Mouse (Mus musculus) NIH3T3 (cell line): ENCODE results near the gene Myo10.

Experiments
- DNase-seq: peaks from one replicate; pipeline ENCODE4 v3.0.0-alpha.2; 2012; ENCODE audit warnings: low read depth

Gene Myo10

GRCm38 (mm10) chr15:25762306-25762705, 140.0 kb downstream of the Myo10 start:
- peak; percentile 75 for DNase-seq

- no peak for DNase-seq
Observed at GRCm38 (mm10) chr15:25763106-25763505, 140.8 kb downstream of the Myo10 start.

- no peak for DNase-seq
Observed at GRCm38 (mm10) chr15:25764653-25765352, 142.5 kb downstream of the Myo10 start.

- peak; percentile 75 for DNase-seq
Observed at GRCm38 (mm10) chr15:25767777-25768176, 145.5 kb downstream of the Myo10 start.

GRCm38 (mm10) chr15:25769524-25770255, 147.4 kb downstream of the Myo10 start:
- no peak for DNase-seq

- DNase-seq = no peak
Observed at GRCm38 (mm10) chr15:25771782-25772181, 149.5 kb downstream of the Myo10 start.

GRCm38 (mm10) chr15:25773711-25774513, 151.6 kb downstream of the Myo10 start:
- peak; percentile 59 for DNase-seq

- DNase-seq = peak; percentile 77
Observed at GRCm38 (mm10) chr15:25778937-25779336, 156.6 kb downstream of the Myo10 start.

GRCm38 (mm10) chr15:25779522-25780191, 157.3 kb downstream of the Myo10 start:
- DNase-seq = no peak

GRCm38 (mm10) chr15:25781053-25781452, 158.7 kb downstream of the Myo10 start:
- DNase-seq = no peak

GRCm38 (mm10) chr15:25785456-25786390, 163.4 kb downstream of the Myo10 start:
- DNase-seq = no peak

- DNase-seq = no peak
Observed at GRCm38 (mm10) chr15:25787406-25787805, 165.1 kb downstream of the Myo10 start.

- no peak for DNase-seq
Observed at GRCm38 (mm10) chr15:25787965-25788364, 165.6 kb downstream of the Myo10 start.

GRCm38 (mm10) chr15:25788565-25788964, 166.2 kb downstream of the Myo10 start:
- DNase-seq = no peak

- DNase-seq = no peak
Observed at GRCm38 (mm10) chr15:25789241-25789640, 166.9 kb downstream of the Myo10 start.

- DNase-seq = peak; percentile 48
Observed at GRCm38 (mm10) chr15:25791660-25792353, 169.5 kb downstream of the Myo10 start.

GRCm38 (mm10) chr15:25794123-25794522, 171.8 kb downstream of the Myo10 start:
- DNase-seq = no peak

- DNase-seq = no peak
Observed at GRCm38 (mm10) chr15:25795496-25795895, 173.2 kb downstream of the Myo10 start.

GRCm38 (mm10) chr15:25796353-25796752, 174.0 kb downstream of the Myo10 start:
- DNase-seq = peak; percentile 76

GRCm38 (mm10) chr15:25797179-25797578, 174.9 kb downstream of the Myo10 start:
- no peak for DNase-seq
